Mouse (Mus musculus): ENCODE data around the gene Ranbp17. TPM values are rescaled to one million over a fixed set of nuclear protein-coding genes. Genes with fewer than 3 reads are reported as not detected.
"Not testable (repeated sequence)": the region's sequence is repeated elsewhere in the genome, so short reads cannot be mapped to it uniquely, and the experiment has no call there.

Gene Ranbp17
- 3.3 and 3.9 TPM in 2 replicates for total RNA-seq (2021)
- long read RNA-seq, experiment 1, full-length matches to known transcripts: 4 of 9 reads
- long read RNA-seq, experiment 1, partial matches to known transcripts: 1 of 9 reads
- long read RNA-seq, experiment 1, other reads (novel, unspliced or antisense): 4 of 9 reads
- long read RNA-seq, experiment 2, partial matches to known transcripts: 1 of 5 reads
- long read RNA-seq, experiment 2, other reads (novel, unspliced or antisense): 4 of 5 reads

DNA sequence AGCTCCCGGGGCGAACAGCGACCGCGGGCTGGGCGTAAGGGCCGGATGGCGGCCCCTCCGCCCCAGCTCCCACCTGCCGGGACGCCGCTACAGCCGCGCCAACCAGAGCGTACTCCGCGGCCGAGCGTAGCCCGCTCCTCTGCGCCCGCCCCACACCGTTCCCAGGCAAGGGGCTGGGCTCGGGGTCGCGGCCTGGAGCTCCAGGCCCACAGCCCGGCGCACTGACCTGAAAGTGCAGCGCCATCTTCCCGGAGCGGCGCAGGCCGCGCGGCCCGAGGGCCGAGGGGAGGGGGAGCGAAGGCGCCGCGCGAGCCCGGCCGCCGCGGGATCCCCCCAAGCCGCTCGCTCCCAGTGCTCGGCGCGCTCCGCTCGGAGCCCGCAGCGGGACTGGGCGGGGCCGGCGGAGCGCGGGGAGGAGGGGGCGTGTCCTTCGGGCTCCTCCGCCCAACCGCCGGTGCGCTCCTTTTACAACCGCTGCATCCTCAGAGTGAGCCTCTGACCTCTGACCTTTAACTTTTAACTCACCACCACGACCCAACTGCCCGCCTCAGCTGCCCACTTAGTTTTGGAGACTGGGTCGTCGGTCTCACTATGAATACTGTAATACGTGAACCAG, at the start of gene Ranbp17:
TSS of gene Ranbp17 (minus strand) at position 371 of the 616 bp plus-strand sequence.
- DNase-seq: peak; percentile 77

GRCm38 (mm10) chr11:33554123-33554522, 40.6 kb upstream of the Ranbp17 start:
- peak; percentile 9 for DNase-seq

- DNase-seq: no peak
Observed at GRCm38 (mm10) chr11:33550861-33551560, 37.5 kb upstream of the Ranbp17 start.

GRCm38 (mm10) chr11:33547386-33547785, 33.8 kb upstream of the Ranbp17 start:
- DNase-seq: peak; percentile 13

- DNase-seq: no peak
Observed at GRCm38 (mm10) chr11:33544945-33545344, 31.4 kb upstream of the Ranbp17 start.

DNA sequence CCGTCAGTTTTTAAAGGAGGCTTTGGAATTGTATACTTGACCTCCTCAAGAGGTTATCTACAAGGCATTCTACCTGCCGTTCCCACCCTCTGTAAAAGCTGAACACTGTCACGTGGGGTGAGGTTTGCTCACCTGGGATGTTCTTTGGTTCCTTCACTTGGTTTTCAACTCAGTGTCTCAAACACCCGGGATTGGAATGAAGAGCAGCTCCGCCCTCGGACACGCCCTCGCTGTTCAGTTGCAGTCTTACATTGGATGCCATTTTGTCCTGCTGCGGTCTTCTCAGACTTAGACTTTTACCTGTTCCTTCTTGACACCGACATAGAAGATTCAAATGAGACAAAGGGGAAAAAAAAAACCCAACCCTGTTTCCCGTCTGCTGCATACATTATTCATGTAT, 30.6 kb upstream of the Ranbp17 start:
- no peak for DNase-seq

- DNase-seq: no peak
Observed at GRCm38 (mm10) chr11:33537390-33538125, 24.0 kb upstream of the Ranbp17 start.

DNA sequence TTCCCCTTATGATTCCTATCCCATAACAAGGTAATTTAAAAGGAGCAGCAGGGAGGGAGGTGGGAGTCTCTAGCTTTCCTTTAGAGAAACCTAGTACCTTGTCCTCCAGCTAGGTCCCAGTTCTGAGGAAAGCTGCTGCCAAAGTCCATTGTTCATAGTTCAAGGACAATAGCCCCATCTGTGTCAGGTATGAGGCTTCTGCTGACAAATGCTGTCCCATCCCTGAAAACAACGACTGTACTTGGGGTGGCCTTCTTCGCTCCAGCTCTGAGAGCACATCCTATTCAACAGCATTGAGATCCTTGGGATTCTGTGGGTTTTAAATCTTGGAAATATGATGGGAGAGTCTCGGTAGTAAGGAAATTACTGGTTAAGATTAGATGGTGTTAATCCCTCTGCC, 23.1 kb upstream of the Ranbp17 start:
- no peak for DNase-seq

- DNase-seq: no peak
Observed at GRCm38 (mm10) chr11:33534541-33534940, 21.0 kb upstream of the Ranbp17 start.

- no peak for DNase-seq
Observed at GRCm38 (mm10) chr11:33533577-33533976, 20.0 kb upstream of the Ranbp17 start.

DNA sequence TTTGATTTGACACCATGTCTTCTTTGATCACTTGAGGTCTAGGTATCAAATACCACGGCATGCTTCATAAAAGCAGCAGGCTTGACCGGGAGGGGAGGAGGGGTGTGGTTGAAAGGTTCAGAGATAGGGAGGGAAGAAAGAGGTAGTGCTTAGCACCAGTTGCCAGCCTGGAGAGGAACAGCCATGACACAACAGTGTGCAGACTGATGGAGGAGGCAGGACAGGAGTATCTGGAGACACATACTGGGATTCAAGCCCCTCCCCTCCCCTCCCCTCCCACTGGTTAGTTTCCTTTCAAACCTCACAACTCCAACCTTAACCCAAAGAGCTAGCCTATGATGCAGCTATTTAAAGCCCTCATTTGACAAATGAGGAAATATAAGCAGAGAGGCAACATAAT, 16.0 kb upstream of the Ranbp17 start:
- DNase-seq: no peak

DNA sequence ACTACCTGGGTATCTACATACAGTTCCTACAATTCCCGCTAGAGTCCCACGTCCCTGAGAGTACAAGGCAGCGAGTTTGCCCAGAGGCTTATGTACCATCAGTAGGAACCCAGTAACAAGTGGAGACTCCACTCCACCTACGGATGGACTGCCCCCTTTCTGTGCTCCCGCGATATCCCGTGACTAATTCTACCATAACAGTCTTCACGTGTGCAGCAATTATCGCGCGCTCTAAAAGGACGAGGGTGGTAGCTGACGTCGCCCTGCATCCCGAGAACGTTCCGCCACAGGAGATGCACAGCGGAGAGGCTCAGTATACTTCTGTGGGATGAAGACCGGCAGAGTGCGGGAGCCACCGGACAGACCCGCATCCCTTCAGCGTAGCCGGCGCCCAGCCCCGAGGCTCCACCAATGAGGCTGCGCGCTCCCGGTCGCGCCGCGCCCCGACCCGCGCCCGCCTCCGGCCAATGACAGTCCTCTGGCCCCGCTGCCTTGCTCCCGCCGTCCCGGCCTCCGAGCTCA, 631 bp downstream of the Ranbp17 start:
- DNase-seq: peak; percentile 81

- no peak for DNase-seq
Observed at GRCm38 (mm10) chr11:33509401-33509800, 4.1 kb downstream of the Ranbp17 start.

DNA sequence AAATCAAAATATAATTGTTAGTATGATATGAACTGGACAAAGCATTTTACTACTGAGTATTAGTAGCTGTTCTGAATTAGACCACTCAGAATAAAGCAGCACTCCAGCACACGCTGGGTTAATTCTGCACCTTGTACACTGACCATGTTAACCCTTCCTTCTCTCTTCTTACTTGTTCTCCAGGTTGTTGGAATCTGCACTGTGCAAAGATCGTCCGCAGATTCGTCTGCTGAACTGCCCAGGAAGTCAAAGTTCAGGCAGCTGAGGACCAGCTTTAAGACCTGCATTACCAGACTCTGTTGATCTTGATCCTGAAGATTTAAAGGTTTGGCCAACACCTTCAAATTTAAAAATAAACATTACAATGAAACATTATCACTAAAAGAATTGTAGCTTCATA, 27.8 kb downstream of the Ranbp17 start:
- DNase-seq: no peak

DNA sequence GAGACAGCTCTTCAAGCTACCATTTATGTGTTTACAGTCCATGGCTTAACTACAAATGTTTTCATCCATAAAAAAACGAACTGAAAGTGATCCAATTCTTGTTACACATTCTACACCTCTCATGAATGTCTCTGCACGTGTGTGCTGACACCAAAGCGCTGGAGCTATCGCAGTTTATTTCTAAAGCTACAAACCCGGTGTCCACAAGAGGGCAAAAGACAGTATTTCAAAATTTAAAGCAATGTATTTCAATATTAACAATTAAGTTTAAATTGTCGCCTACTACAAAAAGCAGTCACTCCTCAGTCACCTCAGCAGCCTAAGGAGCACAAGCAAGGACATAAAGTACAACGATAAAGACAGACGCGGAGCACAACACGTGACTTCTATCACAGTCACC, 33.1 kb downstream of the Ranbp17 start:
- no peak for DNase-seq

- DNase-seq: no peak
Observed at GRCm38 (mm10) chr11:33479209-33479608, 34.3 kb downstream of the Ranbp17 start.

DNA sequence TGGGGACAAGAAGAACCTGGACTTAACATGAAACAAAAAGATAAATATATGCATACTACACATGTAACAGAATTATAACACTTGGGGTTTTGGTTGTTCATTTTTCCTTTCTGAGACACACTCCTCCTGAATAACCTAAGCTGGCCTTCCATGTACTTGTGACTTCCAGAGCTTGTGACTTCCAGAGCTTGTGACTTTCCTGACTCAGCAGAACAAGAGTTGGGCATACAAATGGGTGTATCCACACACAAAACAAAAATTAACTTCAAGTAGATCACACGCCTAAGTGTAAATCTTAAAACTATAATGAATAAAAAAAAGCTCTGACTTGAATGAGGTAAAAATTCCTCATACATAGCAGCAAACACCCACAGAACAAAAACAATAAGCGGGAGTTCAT, 36.9 kb downstream of the Ranbp17 start:
- no peak for DNase-seq

DNA sequence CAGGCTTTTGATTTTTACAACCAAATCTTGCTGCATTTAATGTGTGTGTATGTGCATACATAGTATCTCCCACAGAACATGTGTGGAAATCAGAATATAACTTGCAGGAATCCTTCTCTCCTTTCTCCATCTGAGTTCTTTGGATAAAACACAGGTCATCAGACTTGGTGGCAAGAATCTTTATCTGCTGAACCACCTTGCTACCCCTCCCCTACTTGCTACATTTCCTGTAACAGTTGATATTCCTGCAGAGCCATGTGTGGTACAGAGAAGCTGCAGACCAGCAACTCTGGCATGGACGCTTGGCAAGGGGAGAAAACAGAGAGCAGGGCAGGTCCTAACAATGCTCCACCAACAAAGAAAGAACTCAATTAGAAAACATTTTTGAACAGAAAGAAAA, 52.4 kb downstream of the Ranbp17 start:
- no peak for DNase-seq

DNA sequence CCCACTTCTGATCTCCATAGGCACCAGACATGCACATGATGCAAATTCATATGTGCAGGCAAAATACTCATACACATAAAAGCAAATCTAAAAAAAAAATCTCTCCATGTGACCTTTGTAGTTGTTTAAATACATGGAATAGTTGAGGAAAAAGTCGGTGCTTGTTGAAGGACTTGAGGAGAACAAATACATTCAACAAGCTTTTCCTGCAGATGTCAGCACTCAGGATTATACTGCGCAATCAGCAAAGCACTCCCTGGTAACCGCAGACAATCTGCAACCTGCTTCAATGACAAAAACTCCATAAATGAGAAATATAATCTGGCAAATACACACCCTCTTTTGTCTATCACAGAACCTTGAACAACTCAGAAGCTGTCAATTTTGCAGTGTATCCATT, 59.5 kb downstream of the Ranbp17 start:
- no peak for DNase-seq

- peak; percentile 12 for DNase-seq
Observed at GRCm38 (mm10) chr11:33433813-33434212, 79.7 kb downstream of the Ranbp17 start.

- not testable (repeated sequence) for DNase-seq
Observed at GRCm38 (mm10) chr11:33428238-33428637, 85.3 kb downstream of the Ranbp17 start.

- DNase-seq: not testable (repeated sequence)
Observed at GRCm38 (mm10) chr11:33427789-33428188, 85.8 kb downstream of the Ranbp17 start.

DNA sequence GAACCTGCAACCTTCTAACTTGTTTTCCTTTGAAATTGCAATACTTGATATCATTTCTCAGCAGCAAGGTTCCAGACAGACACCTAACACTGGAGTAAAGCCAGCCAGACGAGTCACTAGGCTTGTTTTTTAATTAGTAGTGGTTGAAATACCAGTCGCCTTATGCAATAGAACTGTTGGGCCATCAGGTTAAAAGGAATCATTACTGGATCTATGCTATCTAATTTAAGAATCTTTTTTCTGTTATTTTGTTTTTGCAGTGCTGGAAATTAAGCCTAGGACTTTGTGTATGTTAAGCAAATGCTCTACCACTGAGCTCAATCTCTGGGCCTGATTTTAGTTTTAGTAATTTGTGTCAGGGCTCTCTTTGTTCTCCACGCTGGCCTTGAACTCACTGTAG, 91.3 kb downstream of the Ranbp17 start:
- no peak for DNase-seq
